Mouse (Mus musculus): ENCODE results near the gene Ttll11.

Ttll11 gene

DNA sequence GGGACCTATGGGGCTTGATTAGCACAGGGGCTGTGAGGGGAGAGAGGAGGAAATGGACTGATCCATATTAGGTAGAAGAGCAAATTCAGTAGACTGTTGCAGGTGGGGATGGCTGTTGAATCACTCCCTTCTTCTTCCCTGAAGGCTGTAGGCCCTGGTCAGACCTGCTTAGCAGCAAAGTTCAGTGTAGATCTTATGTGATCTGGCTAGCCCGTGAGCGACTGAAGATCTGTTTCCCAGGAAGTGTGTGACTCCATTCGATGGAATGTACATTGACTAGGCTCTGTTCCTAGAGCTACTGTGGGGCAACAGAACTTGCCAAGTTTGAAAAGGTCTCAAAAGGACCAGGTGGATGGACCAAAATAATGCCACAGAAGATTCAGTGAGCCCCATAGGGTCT, 276.5 kb downstream of the Ttll11 start:
- DNase-seq (ENCODE audit: extremely low spot score, low read depth, low spot score), result no peak

DNA sequence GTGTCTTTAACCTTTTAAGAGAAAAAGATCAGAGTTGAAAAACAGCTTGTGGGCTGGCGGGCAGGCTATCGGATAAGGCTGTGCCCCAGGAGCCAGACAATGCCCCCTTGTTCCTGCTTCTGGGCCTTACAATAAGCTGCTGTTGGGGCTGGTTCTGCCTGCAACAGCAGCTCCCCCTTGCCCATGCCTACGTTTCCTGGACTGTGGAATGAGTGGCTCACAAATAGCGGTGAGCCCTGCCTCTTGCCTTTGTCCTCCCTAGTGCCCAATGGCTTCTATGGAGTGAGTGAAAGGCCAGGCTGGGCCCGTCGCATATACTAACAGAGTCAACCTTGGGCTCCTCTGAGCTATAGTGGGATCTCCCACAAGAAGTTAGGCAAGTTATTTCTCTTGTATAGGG, 277.1 kb downstream of the Ttll11 start:
- DNase-seq (ENCODE audit: extremely low spot score, low read depth, low spot score), result no peak

- no peak for DNase-seq (ENCODE audit: extremely low spot score, low read depth, low spot score)
Measured at GRCm38 (mm10) chr2:35702001-35702400, 277.7 kb downstream of the Ttll11 start.
